Mouse (Mus musculus) kidney, embryonic 16.5 days (tissue): ENCODE measurements at regions not wholly inside any gene's neighbourhood (a gene's known extent, or its start where the extent isn't known, plus 50 kb on each side); places are given as distances from the start of the nearest gene placed in this dataset.
A peak's percentile ranks its signal among the peaks of the same experiment; 100 is the strongest.

Experiments used
- ATAC-seq: fragments of 200-750 bp; cut with Nextera tagmentation; 2 replicates; pipeline ENCODE4 v1.8.0; 2017; ENCODE audit warnings: moderate TSS enrichment; ENCODE audit not compliant: low FRiP score, low TSS enrichment
- H3K27ac ChIP-seq: fragments of 300-500 bp; sonication (generic); 2 replicates; pipeline ENCODE4 v1.5.1; 2014; ENCODE audit warnings: low read length
- H3K27me3 ChIP-seq: fragments of 300-500 bp; sonication (generic); 2 replicates; pipeline ENCODE4 v1.6.1; 2014; ENCODE audit warnings: low read length, control low read depth, mixed read lengths; ENCODE audit not compliant: insufficient read depth
- H3K36me3 ChIP-seq: fragments of 300-500 bp; sonication (generic); 2 replicates; pipeline ENCODE4 v1.6.1; 2014; ENCODE audit warnings: low read length, control low read depth, mixed read lengths; ENCODE audit not compliant: insufficient read depth
- H3K4me1 ChIP-seq: fragments of 300-500 bp; sonication (generic); 2 replicates; pipeline ENCODE4 v1.6.1; 2014; ENCODE audit warnings: low read length, control low read depth, mixed read lengths; ENCODE audit not compliant: insufficient read depth
- H3K4me2 ChIP-seq: fragments of 300-500 bp; sonication (generic); replicated peaks from 2 replicates; pipeline ENCODE4 v1.6.1; 2014; ENCODE audit warnings: low read depth, low read length
- H3K4me3 ChIP-seq: fragments of 300-500 bp; sonication (generic); 2 replicates; pipeline ENCODE4 v1.5.1; 2014; ENCODE audit warnings: mild to moderate bottlenecking, low read length
- H3K9ac ChIP-seq: fragments of 300-500 bp; sonication (generic); replicated peaks from 2 replicates; pipeline ENCODE4 v1.6.1; 2014; ENCODE audit warnings: low read length
- H3K9me3 ChIP-seq: fragments of 300-500 bp; sonication (generic); 2 replicates; pipeline ENCODE4 v1.6.1; 2016; ENCODE audit warnings: low read length, control low read depth
- WGBS: fragments of 180-500 bp; shearing (Covaris S2); extraction: QIAGEN DNeasy Blood & Tissue Kit; methylation state at CpG from one replicate; pipeline ENCODE4 v1.1.7; 2014; 5-methylcytosine and 5-hydroxymethylcytosine counted together

GRCm38 (mm10) chr3:150109561-150109960, 1119.2 kb upstream of the Adgrl2 start:
- Histone ChIP-seq H3K4me3 (no peak overlapping the region), H3K27me3 (no peaks in the 10 kb centered on the region), H3K36me3 (no peaks in the 10 kb centered on the region), H3K27ac (no peak overlapping the region), H3K4me2 (no peak overlapping the region), H3K9ac (no peak overlapping the region), H3K4me1 (no peaks in the 10 kb centered on the region), H3K9me3 (no peaks in the 10 kb centered on the region)
- ATAC-seq, result no peak
- WGBS, result 78% methylated on average over 5 of the region's 5 CpGs

- H3K4me1 ChIP-seq, result no peaks in the 10 kb centered on the region
- no peaks in the 10 kb centered on the region for H3K27me3 ChIP-seq
- no peak overlapping the region for H3K27ac ChIP-seq
- no peaks in the 10 kb centered on the region for H3K36me3 ChIP-seq
- no peak overlapping the region for H3K4me3 ChIP-seq
- no peak for ATAC-seq
- no peak overlapping the region for H3K9ac ChIP-seq
- H3K4me2 ChIP-seq, result no peak overlapping the region
- WGBS, result 95% methylated on average over 6 of the region's 6 CpGs
- H3K9me3 ChIP-seq, result no peaks in the 10 kb centered on the region
Observed at GRCm38 (mm10) chr3:150112231-150112630, 1121.9 kb upstream of the Adgrl2 start.

GRCm38 (mm10) chr3:150119866-150120265, 1129.5 kb upstream of the Adgrl2 start:
- Histone ChIP-seq H3K9ac (no peak overlapping the region), H3K36me3 (no peaks in the 10 kb centered on the region), H3K4me2 (no peak overlapping the region), H3K27ac (no peak overlapping the region), H3K27me3 (no peaks in the 10 kb centered on the region), H3K9me3 (no peaks in the 10 kb centered on the region), H3K4me3 (no peak overlapping the region), H3K4me1 (no peaks in the 10 kb centered on the region)
- no peak for ATAC-seq
- WGBS, result 62% methylated on average over 3 of the region's 3 CpGs

- WGBS, result 85% methylated on average over 1 of the region's 1 CpGs
- no peak overlapping the region for H3K27ac ChIP-seq
Observed at GRCm38 (mm10) chr3:150146635-150147034, 1156.3 kb upstream of the Adgrl2 start.

GRCm38 (mm10) chr3:150151152-150151822, 1160.9 kb upstream of the Adgrl2 start:
- 40% methylated on average over 7 of the region's 7 CpGs for WGBS
- no peak overlapping the region for H3K4me2 ChIP-seq
- H3K27ac ChIP-seq, result peak overlapping the region; percentile 74
- no peak overlapping the region for H3K4me3 ChIP-seq
- H3K9me3 ChIP-seq, result no peaks in the 10 kb centered on the region
- H3K27me3 ChIP-seq, result no peaks in the 10 kb centered on the region
- peak; percentile 96 for ATAC-seq
- H3K36me3 ChIP-seq, result no peaks in the 10 kb centered on the region
- H3K4me1 ChIP-seq, result peaks cover 4% of the 10 kb centered on the region; the same call in 1 of the 2 replicates
- no peak overlapping the region for H3K9ac ChIP-seq

More at GRCm38 (mm10) chr3:150146635-150147034, 1156.3 kb upstream of the Adgrl2 start:
- Histone ChIP-seq H3K27me3 (no peaks in the 10 kb centered on the region), H3K9me3 (no peaks in the 10 kb centered on the region), H3K4me2 (no peak overlapping the region), H3K4me3 (no peak overlapping the region), H3K9ac (no peak overlapping the region), H3K36me3 (no peaks in the 10 kb centered on the region), H3K4me1 (no peaks in the 10 kb centered on the region)
- no peak for ATAC-seq

- Histone ChIP-seq H3K9me3 (no peaks in the 10 kb centered on the region), H3K4me1 (peaks cover 4% of the 10 kb centered on the region; the same call in 1 of the 2 replicates), H3K27ac (peak overlapping the region; percentile 74), H3K9ac (no peak overlapping the region), H3K36me3 (no peaks in the 10 kb centered on the region), H3K4me2 (no peak overlapping the region), H3K4me3 (no peak overlapping the region), H3K27me3 (no peaks in the 10 kb centered on the region)
- WGBS, result 40% methylated on average over 8 of the region's 8 CpGs
- no peak for ATAC-seq
Observed at GRCm38 (mm10) chr3:150151823-150152158, 1161.4 kb upstream of the Adgrl2 start.

GRCm38 (mm10) chr3:150152893-150153292, 1162.5 kb upstream of the Adgrl2 start:
- no peak overlapping the region for H3K4me3 ChIP-seq
- no peaks in the 10 kb centered on the region for H3K9me3 ChIP-seq
- H3K27me3 ChIP-seq, result no peaks in the 10 kb centered on the region
- no peak overlapping the region for H3K9ac ChIP-seq
- 34% methylated on average over 3 of the region's 3 CpGs for WGBS
- peak overlapping the region; percentile 61; the same call in 1 of the 2 replicates for H3K27ac ChIP-seq
- ATAC-seq, result no peak
- no peaks in the 10 kb centered on the region for H3K36me3 ChIP-seq
- no peak overlapping the region for H3K4me2 ChIP-seq
- H3K4me1 ChIP-seq, result peaks cover 4% of the 10 kb centered on the region; the same call in 1 of the 2 replicates

- Histone ChIP-seq H3K4me1 (no peaks in the 10 kb centered on the region), H3K4me2 (no peak overlapping the region), H3K27me3 (no peaks in the 10 kb centered on the region), H3K9me3 (no peaks in the 10 kb centered on the region), H3K27ac (no peak overlapping the region), H3K36me3 (no peaks in the 10 kb centered on the region), H3K4me3 (no peak overlapping the region), H3K9ac (no peak overlapping the region)
- no peak for ATAC-seq
- WGBS, result 81% methylated on average over 2 of the region's 2 CpGs
Observed at GRCm38 (mm10) chr3:150185807-150186206, 1195.5 kb upstream of the Adgrl2 start.

GRCm38 (mm10) chr3:150193132-150193531, 1202.8 kb upstream of the Adgrl2 start:
- Histone ChIP-seq H3K9me3 (no peaks in the 10 kb centered on the region), H3K9ac (no peak overlapping the region), H3K27me3 (no peaks in the 10 kb centered on the region), H3K4me1 (no peaks in the 10 kb centered on the region), H3K27ac (no peak overlapping the region), H3K4me2 (no peak overlapping the region), H3K4me3 (no peak overlapping the region), H3K36me3 (no peaks in the 10 kb centered on the region)
- 60% methylated on average over 4 of the region's 4 CpGs for WGBS
- ATAC-seq, result peak; percentile 42; the same call in 1 of the 2 replicates

- H3K27ac ChIP-seq, result no peak overlapping the region
- H3K9ac ChIP-seq, result no peak overlapping the region
- no peak overlapping the region for H3K4me3 ChIP-seq
- WGBS, result 47% methylated on average over 5 of the region's 5 CpGs
- no peaks in the 10 kb centered on the region for H3K4me1 ChIP-seq
- no peaks in the 10 kb centered on the region for H3K36me3 ChIP-seq
- no peak overlapping the region for H3K4me2 ChIP-seq
- no peak for ATAC-seq
- no peaks in the 10 kb centered on the region for H3K9me3 ChIP-seq
- H3K27me3 ChIP-seq, result no peaks in the 10 kb centered on the region
Observed at GRCm38 (mm10) chr3:150198492-150198891, 1208.1 kb upstream of the Adgrl2 start.
